Mouse (Mus musculus) cerebellum, adult (tissue): ENCODE data around the gene Vwa8.

Experiments used
- ATAC-seq: cut with Nextera tagmentation; 2 replicates; pipeline ENCODE4 v1.9.2; 2017; ENCODE audit warnings: mild to moderate bottlenecking, moderate library complexity, mixed read lengths; ENCODE audit not compliant: insufficient number of reproducible peaks, low FRiP score, low TSS enrichment

Vwa8 gene

DNA sequence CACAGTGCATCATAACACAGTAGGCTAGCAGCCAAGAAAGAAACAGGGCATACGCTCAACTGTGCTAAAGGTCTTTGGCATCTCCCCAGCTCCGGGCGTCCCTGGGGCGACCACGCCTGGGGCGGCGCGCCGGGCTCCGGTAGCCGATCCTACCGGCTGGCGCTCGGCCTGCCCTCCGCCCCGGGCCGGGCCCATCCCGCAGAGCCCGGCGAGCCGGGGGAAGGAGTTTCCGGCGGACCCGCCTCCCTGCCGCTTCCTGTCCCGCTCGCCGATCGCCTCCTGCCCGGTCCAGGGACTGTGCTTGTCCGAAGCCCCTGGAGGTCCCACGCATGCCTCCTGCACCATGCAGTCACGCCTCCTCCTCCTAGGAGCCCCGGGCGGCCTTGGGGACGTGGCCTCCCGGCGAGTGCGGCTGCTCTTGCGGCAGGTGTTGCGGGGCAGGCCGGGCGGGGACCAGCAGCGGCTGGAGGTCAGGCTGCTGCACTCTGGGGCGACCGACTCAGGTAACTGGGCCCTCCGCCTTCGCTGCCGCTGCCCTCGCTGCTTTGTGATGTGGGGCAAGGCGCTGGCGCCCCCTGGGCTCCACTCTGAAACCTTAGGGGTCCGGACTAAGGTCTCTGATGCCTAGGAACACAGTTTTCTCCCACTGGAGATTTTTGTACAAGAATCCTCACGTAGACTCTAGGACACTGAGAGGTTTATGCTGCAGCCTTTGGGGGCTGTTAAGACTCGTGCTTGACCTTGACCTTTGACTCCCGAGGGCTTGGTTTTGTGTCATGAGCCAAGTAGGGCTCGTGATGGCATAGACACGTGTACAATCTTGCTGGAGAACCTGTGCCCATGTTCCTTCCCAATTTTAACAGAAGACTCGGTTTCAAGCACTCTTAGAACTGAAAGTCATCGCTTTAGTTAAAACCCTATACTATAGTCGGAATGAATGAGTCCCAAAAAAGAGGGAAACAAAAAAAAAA, at the start of gene Vwa8:
Gene Vwa8 (plus strand): TSS at position 112 of the 971 bp plus-strand sequence.
- ATAC-seq = peak; percentile 91

GRCm38 (mm10) chr14:78802378-78802777, 46.5 kb upstream of the Vwa8 start:
- ATAC-seq = no peak

- no peak for ATAC-seq
Observed at GRCm38 (mm10) chr14:78803924-78804323, 44.9 kb upstream of the Vwa8 start.

- ATAC-seq = no peak
Observed at GRCm38 (mm10) chr14:78812896-78813295, 36.0 kb upstream of the Vwa8 start.

GRCm38 (mm10) chr14:78816411-78816810, 32.4 kb upstream of the Vwa8 start:
- ATAC-seq = no peak

DNA sequence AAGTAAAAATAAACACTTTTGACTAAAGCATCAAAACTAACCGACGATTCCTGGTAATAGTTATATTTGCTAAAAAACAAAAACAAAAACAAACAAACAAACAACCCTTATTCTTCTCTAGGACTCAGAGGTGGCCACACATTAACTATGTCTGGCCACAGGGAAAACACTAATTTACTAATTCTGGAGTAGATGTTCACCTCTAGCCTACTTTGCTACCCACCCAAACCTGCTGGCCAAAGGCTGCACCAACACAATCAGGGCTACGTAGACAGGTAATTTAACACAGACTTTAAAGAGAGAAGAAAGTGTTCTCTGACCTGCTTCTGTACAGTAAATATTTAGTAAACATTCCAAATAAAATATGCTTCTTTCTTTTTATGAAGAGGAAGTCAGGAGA, 31.2 kb upstream of the Vwa8 start:
- ATAC-seq = no peak

DNA sequence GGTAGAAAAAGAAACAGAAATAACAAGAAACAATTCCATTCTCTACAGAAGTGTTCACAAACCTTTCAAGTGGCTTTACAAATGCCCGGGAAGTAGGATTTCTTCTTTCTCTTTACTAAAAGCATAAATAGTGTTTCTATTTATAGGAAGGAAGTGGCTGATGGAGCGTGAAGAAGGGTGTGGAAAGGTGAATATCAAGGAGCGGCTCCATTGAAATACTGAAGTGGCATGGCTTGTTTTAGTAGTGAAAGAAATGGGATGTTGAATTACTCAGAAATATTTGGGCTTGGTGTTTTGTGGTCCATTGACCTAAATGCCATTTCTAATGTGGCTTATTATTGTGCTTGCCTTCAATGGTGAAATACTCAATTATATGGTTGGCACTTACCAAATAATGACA, 30.4 kb upstream of the Vwa8 start:
- ATAC-seq = no peak

- ATAC-seq = no peak
Observed at GRCm38 (mm10) chr14:78824013-78824412, 24.8 kb upstream of the Vwa8 start.

- ATAC-seq = no peak
Observed at GRCm38 (mm10) chr14:78824507-78824906, 24.3 kb upstream of the Vwa8 start.

- ATAC-seq = no peak
Observed at GRCm38 (mm10) chr14:78831158-78831557, 17.7 kb upstream of the Vwa8 start.

DNA sequence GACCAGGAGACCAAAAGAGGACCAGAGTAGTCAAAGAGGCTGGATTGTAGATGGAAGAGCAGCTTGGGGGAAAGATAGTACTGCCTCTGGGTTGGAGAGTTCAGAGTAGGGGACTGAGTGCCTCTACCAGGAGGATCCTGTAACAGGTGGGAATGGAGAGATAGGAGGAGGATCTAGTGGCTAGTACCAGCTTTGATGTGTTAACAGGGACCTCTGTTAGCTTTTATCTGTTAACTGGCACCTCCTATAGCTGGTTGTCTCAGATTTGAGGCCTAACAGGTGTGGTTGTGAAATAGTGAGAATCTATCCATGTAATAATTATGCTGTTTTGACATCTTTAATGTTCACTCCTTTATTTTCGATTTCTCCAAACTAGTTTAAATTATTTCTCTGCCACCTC, 904 bp upstream of the Vwa8 start:
- no peak for ATAC-seq

GRCm38 (mm10) chr14:78848477-78848876, 375 bp upstream of the Vwa8 start:
- ATAC-seq = 0 out of 2 replicates have a peak, but pooled peaks have one; percentile 16

- ATAC-seq = no peak
Observed at GRCm38 (mm10) chr14:78849961-78850578, 1.2 kb downstream of the Vwa8 start.

- ATAC-seq = no peak
Observed at GRCm38 (mm10) chr14:78850666-78851065, 1.8 kb downstream of the Vwa8 start.

DNA sequence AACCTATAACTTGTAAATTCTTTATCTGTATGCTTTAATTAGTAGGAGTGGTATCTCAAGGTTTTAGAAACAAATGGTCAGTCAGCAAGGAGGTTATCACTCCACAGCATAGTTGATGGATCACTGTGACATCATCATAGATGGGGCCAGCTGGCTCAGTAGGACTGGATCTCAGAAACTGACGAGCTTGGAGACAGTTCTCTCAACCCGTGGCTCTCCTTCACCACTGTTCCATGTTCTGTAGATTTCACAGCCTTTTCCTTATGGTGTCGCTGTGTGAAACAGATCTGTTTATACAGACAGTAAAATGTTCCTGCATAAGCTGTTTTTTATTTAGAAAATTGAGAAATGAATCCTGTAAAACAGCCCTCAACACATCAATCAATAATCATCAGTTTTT, 2.5 kb downstream of the Vwa8 start:
- ATAC-seq = no peak

DNA sequence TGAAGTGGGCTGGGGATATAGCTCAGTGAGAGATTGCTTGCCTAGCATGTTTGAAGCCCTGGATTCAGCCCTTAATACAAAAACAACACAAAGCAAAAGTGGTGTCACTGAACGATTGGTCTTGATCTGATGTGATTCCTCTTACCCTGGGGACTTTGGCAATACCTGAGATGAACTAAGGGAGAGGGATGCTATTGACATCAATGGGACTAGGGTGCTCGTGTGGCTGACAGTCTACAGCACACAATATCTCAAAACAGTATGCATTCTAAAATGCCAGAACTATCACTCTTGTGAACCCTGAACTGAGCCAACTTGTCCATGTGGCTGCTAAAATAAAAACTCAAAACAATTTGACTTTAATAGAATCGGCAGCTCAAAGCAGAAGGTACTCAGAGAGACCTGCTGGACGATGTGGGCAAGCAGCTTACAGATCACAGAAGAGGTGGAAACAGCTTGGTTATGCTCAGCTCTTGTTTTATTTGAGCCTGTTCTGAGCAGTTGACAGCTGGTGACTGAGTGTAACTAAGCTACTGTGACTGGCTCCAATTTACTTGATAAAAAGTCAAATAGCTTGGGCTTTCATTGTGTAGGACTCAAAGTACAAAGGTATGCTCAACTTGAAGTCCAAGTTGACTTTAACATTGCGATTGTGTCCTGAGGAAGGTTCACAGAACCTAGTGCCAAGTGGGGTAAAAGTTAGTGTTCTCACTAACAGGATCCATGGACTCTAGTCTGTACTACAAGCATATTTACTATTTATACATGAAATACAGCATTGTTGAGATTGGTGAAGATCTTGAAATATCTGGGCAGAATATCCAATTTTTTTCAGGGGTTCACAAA, 3.8 kb downstream of the Vwa8 start:
- ATAC-seq = no peak

DNA sequence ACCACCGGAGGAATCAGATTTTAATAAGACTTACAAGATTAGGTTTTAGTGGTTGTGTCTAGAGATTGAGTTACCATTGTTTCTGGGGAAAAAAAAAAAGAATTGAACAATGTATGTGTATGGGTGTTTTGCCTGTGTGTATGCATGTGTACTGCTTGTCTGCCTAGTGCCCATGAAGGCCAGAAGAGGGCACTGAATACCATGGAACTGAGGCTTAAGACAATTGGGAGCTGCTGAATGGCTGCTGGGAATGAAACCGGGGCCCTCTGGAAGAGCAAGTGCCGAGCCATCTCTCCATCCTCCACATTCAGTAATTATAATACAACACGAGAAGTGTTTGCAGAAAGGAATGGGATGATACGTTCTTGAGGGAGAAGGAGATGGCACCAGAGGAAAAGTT, 12.3 kb downstream of the Vwa8 start:
- ATAC-seq = no peak

DNA sequence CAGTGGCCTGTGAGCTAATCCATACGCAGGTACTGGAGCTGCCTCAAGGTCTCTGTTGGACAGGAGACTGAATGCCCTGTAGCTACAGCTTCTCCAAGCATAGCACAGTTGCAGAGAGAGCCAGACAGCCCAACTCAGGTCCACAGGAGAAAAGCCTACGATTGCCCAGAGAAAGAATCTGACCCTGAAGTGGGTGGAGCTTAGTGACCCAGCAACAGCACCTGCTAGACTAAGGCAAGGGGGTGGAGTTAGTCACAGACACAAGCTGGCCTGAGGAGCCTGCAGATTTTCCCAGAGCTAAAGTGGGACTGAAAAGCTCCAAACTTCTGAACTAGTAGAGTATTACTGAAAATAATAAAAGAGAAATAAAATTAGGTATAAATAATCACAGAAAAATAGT, 21.2 kb downstream of the Vwa8 start:
- ATAC-seq = no peak

DNA sequence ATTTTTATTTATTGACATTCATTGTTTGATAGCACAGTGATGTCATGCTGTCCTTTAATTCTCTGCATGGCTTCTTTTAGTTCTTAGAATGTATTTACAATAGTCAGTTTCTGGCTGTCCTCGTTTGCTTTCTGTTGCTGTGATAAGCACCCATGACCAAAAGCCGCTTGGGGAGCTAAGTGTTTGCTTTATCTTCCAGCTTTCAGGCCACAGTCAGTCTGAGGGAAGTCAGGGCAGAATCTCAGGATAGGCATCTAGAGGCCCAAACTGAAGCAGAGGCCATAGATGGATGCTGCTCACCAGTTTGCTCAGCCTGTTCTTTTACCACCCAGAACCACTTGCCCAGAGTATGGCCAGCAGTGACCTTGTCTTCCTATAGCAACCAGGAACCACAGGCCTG, 28.3 kb downstream of the Vwa8 start:
- no peak for ATAC-seq

DNA sequence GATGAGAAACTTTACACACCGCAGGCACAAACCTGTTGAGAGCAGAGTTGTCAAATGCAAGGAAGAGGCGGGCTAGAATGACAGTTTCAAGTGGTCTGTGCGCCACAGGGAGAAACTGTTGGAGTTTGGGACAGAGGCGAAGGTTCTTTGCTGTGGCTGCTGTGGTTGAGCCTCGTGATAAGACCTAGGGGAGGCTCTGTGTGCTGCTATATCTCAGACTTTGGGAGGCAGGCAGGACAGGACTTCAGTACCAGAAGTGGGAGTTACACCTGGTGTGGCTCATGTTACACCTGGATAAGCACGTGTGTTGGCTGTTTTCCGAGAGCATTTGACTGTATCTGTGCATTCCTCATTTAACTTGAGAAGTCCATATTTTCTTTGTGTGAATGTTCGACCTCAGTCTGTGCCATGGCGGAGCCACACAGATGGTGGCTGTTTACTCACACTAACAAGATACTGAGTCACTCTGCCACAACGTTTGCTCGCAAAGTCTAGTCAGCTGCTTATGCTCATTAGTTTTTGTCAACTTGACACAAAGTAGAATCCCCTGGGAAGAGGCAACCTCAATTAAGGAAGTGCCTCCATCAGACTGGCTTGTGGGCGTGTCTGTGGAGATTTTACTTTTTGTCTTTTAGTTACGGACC, 29.7 kb downstream of the Vwa8 start:
- no peak for ATAC-seq
